Mouse (Mus musculus): ENCODE results near the gene Srpk2.
"Not testable (repeated sequence)": the region's sequence is repeated elsewhere in the genome, so short reads cannot be mapped to it uniquely, and the experiment has no call there.

Srpk2 gene

GRCm38 (mm10) chr5:23599750-23600537 is 84.5 kb downstream of the Srpk2 start:
- peak; percentile 71 for DNase-seq

- no peak for DNase-seq
Measured at GRCm38 (mm10) chr5:23599171-23599570, 85.2 kb downstream of the Srpk2 start.

- DNase-seq = peak; percentile 57
Measured at GRCm38 (mm10) chr5:23598491-23598890, 85.9 kb downstream of the Srpk2 start.

- no peak for DNase-seq
Measured at GRCm38 (mm10) chr5:23597999-23598398, 86.4 kb downstream of the Srpk2 start.

- DNase-seq = no peak
Measured at GRCm38 (mm10) chr5:23597260-23597864, 87.1 kb downstream of the Srpk2 start.

GRCm38 (mm10) chr5:23596326-23596965 is 88.0 kb downstream of the Srpk2 start:
- no peak for DNase-seq

- not testable (repeated sequence) for DNase-seq
Measured at GRCm38 (mm10) chr5:23590298-23590697, 94.1 kb downstream of the Srpk2 start.

GRCm38 (mm10) chr5:23587614-23588013 is 96.8 kb downstream of the Srpk2 start:
- no peak for DNase-seq

- no peak for DNase-seq
Measured at GRCm38 (mm10) chr5:23586531-23587453, 97.6 kb downstream of the Srpk2 start.

- DNase-seq = no peak
Measured at GRCm38 (mm10) chr5:23581484-23582060, 102.8 kb downstream of the Srpk2 start.

GRCm38 (mm10) chr5:23579120-23579880 is 105.1 kb downstream of the Srpk2 start:
- DNase-seq = no peak

GRCm38 (mm10) chr5:23578322-23578957 is 106.0 kb downstream of the Srpk2 start:
- DNase-seq = no peak

- DNase-seq = no peak
Measured at GRCm38 (mm10) chr5:23577847-23578246, 106.6 kb downstream of the Srpk2 start.

- no peak for DNase-seq
Measured at GRCm38 (mm10) chr5:23576336-23577094, 107.9 kb downstream of the Srpk2 start.

GRCm38 (mm10) chr5:23573942-23574341 is 110.5 kb downstream of the Srpk2 start:
- no peak for DNase-seq

GRCm38 (mm10) chr5:23568188-23568587 is 116.2 kb downstream of the Srpk2 start:
- no peak for DNase-seq

GRCm38 (mm10) chr5:23566382-23566781 is 118.0 kb downstream of the Srpk2 start:
- DNase-seq = no peak

- DNase-seq = no peak
Measured at GRCm38 (mm10) chr5:23562278-23563060, 121.9 kb downstream of the Srpk2 start.

GRCm38 (mm10) chr5:23561227-23561626 is 123.2 kb downstream of the Srpk2 start:
- no peak for DNase-seq

GRCm38 (mm10) chr5:23560171-23560570 is 124.2 kb downstream of the Srpk2 start:
- no peak for DNase-seq

Data from cerebellum, adult 9-10 months (tissue).